Mouse (Mus musculus) kidney, adult 8-10 months (tissue): ENCODE data around the gene Tbc1d30.
A peak's percentile ranks its signal among the peaks of the same experiment; 100 is the strongest.

Source experiments
- DNase-seq, 2 experiments: peaks; one replicate each; pipeline ENCODE4 v3.0.0; 2022

Gene Tbc1d30

GRCm38 (mm10) chr10:121364801-121365564, 13.9 kb upstream of the Tbc1d30 start, which contains the start of gene Gns:
Gene Gns (plus strand): TSS chr10:121365090.
- DNase-seq, result peak; percentile 79 to 83

- peak; percentile 29 to 37 for DNase-seq
Observed at GRCm38 (mm10) chr10:121364306-121364705, 13.2 kb upstream of the Tbc1d30 start.

GRCm38 (mm10) chr10:121363201-121363600, 12.1 kb upstream of the Tbc1d30 start:
- DNase-seq, result no peak

- DNase-seq, result no peak
Observed at GRCm38 (mm10) chr10:121360358-121360757, 9.3 kb upstream of the Tbc1d30 start.

DNA sequence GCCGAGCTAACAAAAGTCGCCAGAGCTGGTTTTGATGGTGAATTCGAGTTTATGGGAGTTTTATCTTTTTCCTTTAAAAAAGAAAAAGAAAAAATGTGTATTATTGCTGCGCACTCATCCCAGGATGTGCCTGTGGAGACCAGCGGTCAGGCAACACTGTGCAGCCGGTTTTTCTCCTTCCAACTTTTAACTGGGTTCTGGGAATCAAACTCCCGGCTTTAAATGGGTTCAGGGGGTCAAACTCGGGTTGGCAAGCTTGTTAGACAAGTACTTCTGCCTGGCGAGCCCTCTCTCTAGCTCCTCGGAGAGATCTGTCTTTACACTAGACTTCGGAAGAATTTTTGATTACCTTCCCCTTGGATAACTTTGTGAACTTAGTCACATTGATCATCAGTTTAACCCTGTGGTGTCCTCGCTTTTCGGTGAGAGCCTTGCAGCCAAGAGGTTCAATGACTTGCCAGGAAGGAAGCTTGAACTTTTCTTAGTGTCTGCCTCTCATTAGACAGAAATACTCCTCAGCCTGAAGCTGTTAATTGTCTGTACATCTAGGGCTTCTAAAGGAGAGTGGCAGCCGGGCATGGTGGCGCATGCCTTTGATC, 713 bp upstream of the Tbc1d30 start:
- DNase-seq, result no peak

GRCm38 (mm10) chr10:121350357-121351065, 567 bp downstream of the Tbc1d30 start:
- DNase-seq, result peak in 1 of 2 experiments; percentile 17

- no peak for DNase-seq
Observed at GRCm38 (mm10) chr10:121349244-121349643, 1.8 kb downstream of the Tbc1d30 start.

DNA sequence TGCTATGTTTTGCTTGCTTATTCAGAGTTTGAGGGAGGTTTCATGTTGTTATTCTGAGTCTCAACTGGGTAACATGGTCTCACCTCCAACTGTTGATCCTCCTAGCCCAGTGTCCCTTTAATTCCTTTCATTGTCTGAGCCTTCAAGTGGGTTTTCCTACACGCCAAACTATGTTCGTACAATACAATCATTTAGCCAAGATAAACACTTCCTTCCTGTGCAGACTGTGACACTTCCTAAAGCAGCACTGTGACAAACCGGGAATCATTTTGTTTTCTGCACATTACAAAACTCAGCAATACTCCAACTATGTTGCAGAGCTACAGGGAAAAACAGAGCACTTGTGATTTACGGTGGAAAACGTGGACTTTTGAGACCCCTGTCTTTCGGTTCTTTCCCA, 7.2 kb downstream of the Tbc1d30 start:
- no peak for DNase-seq

GRCm38 (mm10) chr10:121342260-121342659, 8.8 kb downstream of the Tbc1d30 start:
- DNase-seq, result no peak

GRCm38 (mm10) chr10:121340754-121341593, 10.1 kb downstream of the Tbc1d30 start:
- no peak for DNase-seq

DNA sequence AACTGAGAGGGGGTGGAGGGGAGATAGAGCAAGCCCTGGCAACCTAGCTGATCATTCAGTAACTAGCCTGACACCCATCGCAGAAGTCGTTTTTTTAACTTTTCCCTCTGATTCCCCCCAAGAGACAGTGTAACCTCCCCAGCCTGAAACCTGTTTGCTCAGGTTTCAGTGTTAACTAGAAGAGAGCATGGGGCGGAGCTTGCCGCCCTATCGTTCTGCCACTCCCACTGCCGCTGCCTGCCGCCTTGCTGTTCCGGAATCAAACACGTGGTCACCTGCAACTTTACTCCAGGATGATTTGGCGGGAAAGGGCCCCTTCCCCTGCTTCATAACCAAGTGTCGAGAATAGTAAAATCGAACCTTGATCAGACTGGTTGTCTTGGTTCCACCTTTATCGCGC, 14.5 kb downstream of the Tbc1d30 start:
- DNase-seq, result peak; percentile 33 to 40

GRCm38 (mm10) chr10:121334576-121334975, 16.5 kb downstream of the Tbc1d30 start:
- peak; percentile 48 to 73 for DNase-seq

DNA sequence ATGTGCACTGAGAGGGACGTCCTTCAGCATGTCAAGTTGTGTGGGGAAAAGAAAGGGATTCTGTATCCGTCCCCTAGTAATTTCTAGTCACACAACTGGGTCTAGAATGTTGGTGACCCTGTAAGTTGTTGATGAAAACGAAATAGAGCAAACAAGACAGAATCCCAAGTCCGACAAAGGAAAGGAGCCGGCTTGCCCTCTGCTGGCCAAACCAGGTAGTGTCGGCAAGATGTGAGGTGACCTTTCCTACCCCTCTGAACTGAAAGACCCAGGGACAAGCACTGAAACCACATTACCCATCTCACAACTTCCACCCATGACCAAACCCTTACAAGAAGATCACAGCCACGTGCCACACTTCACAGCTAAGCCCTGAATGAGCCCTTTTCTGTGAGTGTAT, 20.1 kb downstream of the Tbc1d30 start:
- DNase-seq, result peak; percentile 31 to 78

DNA sequence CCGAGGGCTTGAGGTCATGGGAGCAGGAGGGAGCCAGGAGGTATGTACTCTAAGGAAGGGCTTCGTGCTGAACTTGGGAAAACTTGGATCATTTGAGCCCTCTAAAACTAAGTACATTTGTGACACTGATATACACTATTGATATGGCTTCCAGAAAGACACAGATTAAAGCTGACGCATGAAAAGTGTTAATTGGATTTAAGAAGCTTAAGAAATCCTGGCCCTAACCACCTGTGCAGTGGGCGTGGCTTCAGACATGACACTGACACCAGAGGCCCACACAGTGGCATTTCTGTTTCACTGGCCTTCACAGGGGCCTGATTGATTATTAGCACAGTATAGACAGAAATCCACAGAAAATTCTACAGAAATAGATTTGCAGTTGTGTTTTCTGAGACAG, 21.5 kb downstream of the Tbc1d30 start:
- DNase-seq, result no peak

GRCm38 (mm10) chr10:121326167-121326566, 24.9 kb downstream of the Tbc1d30 start:
- no peak for DNase-seq

- peak in 1 of 2 experiments; percentile 52 for DNase-seq
Observed at GRCm38 (mm10) chr10:121323493-121323892, 27.6 kb downstream of the Tbc1d30 start.

DNA sequence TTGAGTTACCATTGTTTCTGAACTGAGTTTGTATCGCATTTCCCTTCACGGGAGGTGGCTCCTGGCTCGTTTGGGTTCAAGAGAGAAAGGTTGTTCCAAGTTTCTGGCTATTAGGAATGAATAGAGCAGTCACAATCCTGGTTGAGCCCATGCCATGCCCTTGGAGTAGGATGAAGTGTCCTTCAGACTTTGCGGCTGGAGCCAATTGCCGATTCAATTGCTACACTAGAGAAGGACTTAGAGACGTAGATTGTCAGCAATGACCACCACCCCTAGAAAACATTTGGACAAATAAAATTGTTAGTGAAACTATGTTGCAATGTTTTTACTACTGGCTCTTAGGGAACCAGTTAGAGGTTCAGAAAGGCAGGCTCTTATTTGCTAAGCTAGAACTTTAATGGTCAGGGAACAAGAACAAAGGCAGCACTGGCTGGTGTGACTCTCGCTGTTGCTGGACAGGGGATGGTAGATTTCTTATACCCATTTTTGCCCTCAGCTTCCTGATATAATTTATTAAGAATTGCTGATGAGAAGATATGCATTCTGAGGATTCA, 32.6 kb downstream of the Tbc1d30 start:
- DNase-seq, result no peak

- DNase-seq, result no peak
Observed at GRCm38 (mm10) chr10:121316361-121316760, 34.7 kb downstream of the Tbc1d30 start.

- no peak for DNase-seq
Observed at GRCm38 (mm10) chr10:121315321-121316283, 35.5 kb downstream of the Tbc1d30 start.

GRCm38 (mm10) chr10:121314186-121314585, 36.9 kb downstream of the Tbc1d30 start:
- DNase-seq, result no peak

GRCm38 (mm10) chr10:121313049-121313448, 38.0 kb downstream of the Tbc1d30 start:
- DNase-seq, result no peak
